Mouse (Mus musculus) telencephalon, adult 2 months (tissue): ENCODE data around the gene Itprip.

Experiments
- DNase-seq: peaks from one replicate; pipeline ENCODE4 v3.0.0-alpha.2; 2011; ENCODE audit warnings: low read depth, low spot score

The Itprip gene

DNA sequence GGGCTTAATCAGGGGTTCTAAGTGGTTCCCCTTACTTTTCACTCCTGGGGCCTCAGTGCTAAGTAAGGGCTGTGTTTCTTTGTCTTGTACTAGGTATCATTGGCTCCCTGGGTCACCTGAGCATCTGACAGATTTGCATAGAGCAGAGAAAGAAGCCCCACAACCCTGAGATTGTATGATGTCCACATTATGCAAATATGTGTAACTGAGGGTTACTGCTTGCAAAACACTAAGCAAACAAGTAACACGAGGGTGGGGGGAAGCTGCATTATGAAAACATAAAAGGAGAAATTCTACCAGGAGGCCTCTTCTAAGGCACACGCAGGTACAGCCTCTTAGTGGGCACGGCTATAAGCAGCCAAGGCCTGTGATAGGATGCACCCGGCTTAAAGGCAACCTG is 3.8 kb downstream of the Itprip start:
- no peak for DNase-seq

DNA sequence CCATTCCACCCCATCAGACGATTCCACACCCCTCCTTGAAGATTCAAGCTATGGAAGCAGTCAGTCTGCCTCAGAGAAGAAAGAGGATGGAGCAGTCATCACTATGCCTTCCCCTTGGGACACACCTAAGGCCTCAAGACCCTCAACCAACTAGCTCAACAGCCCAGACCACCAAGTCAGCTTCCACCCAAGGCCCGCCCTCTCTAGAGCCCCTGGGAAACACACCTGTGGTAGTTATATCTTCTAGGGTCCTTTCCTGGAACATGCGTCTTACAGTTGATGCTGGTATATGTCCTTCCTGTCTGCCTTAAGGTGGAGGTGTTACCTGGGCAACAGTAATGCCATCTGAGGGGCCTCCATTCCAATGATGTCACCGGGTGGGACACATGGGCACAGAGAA is 4.9 kb downstream of the Itprip start:
- no peak for DNase-seq

DNA sequence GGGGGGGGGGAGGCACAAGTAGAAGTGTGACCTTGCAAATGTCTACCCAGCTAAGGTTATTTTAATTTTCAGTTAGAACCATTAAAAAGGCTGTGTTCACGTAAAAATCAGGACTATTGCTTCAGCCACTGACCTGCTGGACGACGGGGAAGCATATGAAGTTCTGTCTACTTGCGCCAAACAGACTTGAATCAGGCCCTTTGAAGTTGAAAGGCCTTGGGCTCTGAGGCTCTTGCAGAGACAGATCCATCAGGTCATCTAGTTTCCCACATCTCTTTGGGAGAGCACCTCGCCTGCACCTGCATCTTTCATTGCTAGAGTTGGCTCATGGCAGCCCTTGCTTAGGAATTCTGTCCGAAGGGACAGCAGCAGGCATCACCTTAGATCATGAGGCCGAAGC is 5.8 kb downstream of the Itprip start:
- DNase-seq = no peak

DNA sequence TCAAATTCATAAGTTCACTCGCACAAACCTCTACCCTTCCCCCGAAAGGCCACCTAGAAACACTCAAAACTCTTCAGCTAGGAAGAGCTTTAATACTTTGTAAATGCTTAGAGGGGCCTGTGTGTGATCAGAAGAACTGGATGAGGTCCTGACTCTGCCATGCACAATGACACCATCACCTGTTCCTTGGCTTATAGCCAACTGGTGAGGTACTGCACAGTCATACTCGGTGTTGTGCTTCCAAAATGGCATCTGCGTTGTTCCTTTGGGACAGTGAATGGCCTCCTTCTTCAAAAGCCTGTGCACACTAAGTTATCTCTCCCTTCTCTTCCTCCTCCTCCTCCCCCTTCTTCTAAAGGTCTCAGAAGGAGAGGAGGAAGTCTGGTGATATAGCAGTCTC is 8.3 kb downstream of the Itprip start:
- no peak for DNase-seq

DNA sequence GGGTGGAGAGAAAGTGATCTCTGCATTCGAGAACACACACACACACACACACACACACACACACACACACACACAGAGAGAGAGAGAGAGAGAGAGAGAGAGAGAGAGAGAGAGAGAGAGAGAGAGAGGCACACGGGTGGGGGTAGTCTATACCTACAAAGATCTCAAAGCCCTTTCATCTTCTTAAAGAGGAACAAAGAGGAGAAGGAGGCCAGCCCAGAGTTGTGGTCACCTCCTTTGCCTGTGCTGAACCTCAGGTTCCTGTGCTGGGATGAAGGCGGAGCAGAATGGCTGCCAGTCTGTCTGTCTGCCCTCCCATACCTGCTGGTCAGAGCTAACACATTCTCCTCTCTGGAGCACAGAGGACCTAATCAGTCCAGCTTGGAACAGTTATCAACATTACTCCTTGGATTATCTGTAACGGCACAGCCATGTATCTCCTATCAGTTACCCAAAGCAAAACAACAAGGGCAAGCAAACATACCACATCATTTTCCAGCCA is 8.9 kb downstream of the Itprip start:
- no peak for DNase-seq

DNA sequence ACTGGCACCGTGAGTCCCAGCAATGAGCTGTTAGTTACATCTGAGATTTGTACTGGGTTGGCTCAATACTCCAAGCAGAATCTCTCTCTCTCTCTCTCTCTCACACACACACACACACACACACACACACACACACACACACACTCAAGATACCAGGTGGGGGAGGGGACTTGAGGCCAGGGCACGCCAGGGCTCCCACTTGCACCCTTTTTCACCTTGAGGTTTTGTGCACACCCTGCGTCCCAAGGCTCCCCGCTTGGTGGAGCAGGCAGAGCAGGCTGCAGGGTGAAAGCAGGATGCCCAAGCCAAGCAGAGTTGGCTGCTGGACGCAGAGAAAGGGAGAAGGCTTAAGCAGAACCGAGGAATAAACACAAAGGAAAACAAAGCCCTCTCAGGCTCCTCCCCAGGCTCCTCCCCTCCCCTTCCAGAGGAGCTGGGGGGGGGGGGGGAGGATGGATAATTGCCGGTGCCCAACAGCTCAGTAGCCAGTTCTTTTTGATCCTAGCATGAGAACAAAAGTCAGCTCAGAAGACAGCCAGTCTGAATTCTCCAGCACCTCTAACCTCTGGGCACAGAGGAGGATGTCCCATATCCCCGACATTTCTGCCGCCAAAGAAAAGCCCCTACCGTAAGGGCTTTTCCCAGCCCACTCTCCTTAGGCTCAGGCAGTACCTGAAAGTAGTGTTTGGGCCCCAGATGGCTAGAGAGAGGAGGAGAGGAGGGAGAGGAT is 9.5 kb downstream of the Itprip start:
- DNase-seq = no peak

DNA sequence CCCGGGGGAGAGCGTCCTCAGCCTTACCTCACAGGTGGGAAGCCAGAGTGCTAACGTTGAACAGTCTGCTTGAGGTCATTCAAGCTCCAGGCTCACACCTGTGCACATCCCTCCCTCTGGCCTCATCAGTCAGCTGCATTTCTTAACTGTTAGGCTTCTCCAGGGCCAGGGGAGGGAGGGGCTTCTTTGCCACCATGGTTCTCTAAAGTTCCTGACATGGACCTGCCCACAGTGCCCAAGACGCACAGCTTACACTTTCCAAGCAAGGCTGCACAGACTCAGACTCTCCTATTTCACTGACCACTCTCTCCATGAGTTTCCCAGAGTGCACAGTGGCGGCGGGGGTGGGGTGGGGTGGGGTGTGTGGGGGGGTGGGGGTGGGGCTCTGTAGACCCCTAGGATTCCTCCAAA is 10.1 kb downstream of the Itprip start:
- no peak for DNase-seq

DNA sequence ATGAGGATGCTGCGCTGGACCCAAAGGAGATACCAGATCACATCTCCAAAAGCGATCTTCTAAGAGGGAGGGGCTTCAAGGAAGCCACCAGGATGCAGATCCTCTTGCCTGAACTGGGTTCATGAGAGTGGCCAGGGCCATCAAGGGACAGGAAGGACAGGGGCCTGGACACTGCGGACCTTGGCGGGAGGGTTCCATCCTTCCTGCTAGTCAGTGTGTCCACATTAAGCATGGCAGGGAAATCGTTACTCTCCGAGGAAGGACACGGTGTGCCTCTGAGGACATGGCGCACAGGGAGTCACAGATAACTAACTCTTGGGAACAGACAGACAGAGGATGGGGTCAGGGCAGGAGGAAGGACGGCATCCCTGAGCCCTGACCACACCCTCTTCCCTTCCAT is 11.5 kb downstream of the Itprip start:
- DNase-seq = no peak

DNA sequence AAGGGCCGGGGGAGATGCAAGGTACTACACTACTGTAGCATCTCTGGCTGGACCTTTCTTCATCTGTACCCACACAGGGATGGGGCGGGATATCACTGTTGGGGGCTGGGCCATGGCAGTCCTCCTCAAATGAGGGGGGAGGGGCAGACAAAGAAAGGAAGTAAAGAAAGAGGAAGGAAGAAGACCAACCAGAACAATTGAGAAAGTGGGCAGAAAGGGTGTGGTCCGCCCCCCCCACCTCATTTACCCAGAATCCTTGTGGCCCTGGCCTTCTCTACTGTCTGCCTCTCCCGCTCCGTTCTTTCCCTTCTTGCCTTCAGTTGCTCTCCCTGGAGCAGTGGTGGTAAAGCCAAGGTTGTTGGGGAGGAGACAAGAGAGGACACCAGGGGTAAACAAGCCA is 13.5 kb downstream of the Itprip start:
- DNase-seq = no peak

DNA sequence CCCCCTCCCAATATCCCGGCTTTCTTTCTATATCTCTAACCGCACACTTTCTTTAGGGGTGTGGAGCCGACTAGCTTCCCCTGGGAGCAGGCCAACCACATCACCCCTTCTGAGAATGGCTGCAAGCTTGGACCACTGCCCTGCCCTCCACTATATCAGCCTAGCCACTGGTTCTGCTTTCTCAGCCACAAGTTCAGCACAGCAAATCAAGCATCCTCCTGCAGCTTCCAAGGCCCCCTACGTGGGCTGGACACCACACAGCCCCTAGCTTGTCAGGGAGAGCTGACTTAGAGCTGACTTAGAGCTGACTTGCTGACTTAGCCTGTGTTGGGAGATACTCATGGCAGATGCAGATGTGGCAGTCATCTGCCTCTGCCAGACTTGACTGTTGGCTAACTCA is 14.0 kb downstream of the Itprip start:
- DNase-seq = no peak

DNA sequence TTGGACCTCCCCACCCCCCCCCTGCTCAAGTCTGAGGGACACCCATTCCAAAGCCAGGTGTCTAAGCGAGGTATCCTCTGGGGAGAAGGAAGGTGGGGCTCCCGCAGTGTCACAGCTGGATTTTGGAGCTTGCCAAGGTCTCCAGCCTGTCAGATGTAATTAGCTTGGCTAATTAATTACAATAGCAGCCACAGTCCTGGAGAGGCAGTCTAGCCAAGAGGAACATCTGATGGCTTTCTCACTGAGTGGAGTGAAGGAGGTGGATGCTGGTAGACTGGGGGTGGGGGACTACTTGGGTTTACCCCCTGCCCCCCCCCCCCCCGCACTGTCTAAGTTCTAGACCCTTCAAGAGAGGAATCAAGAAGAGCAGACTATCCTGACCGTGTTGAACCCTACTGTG is 15.4 kb downstream of the Itprip start:
- no peak for DNase-seq

DNA sequence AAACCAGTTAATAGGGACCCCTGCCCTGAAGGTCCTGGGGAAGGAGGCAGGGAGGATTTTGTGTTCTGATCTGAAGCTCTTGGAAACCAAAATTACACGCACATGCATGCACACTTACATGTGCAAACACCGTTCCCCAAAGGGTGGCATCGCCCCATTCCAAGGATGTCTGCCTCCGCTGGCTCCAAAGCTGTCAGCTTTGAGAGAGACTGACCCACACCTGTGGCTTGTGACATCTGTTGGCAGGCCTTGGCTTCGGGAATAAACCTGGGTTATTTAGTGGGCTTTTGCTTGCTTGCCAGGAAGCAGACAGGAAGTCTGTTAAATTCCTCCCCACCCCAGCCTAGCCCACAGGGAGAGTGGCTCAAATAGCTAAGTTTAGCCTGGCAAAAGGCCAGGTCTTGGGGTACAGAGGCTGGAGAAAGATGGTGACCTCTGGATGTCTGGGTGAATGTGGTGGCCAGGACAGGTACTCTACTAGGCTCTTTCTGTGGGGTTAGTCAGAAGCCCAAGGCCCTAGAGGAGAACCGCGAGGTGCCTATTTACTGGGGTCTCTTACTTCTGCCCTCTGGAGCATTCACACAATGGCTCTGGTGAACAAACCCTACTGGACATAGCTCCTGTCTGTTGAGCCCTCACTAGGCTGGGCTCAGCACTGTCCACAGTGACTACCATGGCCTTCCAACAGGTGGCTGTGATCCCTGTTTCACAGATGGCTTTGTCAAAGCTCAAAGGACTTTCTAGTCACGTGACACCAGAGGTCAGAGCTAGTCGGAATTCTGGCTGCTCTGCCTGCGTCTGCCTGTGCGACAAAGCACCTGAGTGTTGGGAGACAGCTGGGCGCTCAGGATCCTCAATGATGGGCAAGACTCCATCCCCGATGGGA is 16.5 kb downstream of the Itprip start:
- DNase-seq = no peak

DNA sequence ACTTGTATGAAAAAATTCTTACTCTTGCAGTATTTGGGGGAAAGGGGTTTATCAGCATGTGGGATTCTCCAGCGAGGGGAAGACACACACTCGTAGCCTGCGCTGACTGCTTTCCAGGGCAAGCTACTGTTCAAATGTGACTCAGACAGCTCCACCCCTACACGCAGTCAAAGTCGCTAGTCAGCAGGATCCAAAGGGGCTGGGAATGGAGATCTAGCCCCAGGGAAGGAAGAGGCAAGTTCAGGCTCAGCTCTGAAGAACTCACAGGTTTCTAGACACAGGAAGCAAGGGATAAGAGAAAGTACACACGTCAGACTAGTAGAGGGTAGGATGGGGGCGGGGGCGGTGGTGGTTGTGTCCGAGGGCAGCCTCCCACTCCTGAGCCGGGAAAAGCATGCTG is 18.5 kb downstream of the Itprip start:
- DNase-seq = no peak

DNA sequence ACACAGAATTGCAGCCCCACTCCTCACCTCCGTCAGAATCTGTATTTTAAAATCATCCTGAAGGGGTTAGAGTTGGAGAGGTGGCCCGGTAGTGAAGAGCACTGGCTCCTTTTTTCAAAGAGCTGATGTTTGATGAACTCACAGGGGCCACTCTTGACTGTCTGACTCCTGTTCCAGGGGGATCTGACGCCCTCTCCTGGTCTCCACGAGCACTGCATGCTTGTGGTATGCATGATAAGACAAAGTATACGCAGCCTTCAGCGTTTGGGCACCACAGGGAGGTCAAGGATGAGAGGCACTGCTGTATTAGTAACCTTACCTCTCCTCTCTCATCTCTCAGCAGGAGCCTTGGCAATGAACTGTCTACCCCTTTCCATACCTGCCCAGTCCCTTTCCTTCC is 19.1 kb downstream of the Itprip start:
- DNase-seq = no peak

DNA sequence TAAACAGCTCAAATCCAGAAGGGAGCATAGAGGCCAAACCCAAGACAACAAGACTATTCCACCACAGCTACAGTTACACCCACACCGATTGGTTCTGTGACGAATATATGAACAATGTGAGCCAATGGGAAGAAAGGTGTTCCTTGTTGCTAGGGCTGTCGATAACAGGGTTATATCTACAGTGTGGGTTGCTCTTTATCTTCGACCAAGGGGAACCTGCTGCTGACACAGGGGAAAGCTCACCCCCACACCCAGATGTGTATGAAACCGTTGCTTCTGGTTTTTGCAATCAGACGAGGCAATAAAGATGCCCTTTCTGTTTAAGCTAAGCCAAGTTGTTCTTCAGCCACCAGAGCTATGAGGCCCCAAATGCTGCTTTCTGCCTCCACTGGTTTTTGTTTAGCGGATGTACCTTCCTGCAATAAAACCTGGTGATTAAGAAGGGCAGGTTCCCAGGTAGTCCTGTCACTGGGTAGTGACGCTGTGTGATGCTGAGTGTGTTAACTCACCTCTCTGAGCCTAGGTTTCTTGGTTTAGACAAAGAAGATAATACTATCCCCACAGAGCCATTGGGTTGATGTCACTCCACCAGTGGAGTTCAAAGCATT is 20.5 kb downstream of the Itprip start:
- DNase-seq = no peak

DNA sequence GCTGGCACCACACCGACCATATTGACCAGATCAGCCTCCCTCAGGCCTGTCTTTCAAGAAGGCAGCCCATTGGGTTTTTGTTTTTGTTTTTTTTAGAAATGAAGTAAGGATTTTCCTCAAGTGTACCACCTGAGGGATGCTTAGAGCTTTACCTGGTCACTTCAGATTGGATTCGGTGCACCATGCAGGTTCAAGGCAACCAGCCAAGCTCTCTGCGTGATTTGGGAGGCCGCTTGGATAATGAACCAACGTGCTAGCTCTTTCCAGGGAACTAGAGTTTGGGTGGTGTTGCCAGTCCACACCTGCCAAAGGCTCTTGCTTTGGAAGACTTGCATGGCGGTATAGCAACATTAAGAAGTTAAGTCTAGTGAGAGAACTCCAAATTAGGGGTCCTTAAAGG is 26.0 kb downstream of the Itprip start:
- no peak for DNase-seq

DNA sequence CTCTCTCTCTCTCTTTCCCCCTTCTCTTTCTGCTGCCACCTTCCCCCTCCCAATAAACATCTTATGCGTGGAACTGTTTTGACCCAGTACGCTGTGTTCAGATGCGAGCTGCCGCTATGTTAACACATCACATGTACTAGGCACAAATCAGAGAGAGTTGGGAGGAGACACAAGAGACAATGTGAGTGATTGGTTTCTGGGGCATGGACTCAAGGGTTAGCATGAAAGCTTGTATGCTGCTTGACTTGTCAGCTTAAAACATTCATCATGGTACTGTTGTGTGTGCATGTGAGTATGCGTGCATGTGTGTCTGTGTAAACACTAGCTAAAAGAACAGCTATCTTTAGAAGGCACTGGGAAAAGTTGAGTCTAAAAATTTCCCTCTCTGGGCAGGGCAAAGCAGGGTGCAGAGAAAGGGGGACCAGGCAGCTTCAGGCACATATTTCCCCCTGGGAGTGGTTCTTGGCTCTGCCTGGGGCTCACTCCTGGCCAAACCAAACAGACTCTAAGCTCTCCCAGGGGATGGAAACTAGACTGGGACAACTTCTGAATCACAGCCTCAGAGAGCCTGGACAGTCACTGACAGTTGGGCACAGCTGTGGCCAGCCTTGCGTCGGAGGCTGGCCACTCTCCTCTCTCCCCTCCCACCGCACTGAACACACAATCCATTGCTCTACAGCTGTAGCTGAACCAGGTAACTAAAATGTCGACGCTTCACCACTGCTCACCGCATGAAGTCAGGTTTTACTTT is 27.4 kb downstream of the Itprip start:
- DNase-seq = no peak

DNA sequence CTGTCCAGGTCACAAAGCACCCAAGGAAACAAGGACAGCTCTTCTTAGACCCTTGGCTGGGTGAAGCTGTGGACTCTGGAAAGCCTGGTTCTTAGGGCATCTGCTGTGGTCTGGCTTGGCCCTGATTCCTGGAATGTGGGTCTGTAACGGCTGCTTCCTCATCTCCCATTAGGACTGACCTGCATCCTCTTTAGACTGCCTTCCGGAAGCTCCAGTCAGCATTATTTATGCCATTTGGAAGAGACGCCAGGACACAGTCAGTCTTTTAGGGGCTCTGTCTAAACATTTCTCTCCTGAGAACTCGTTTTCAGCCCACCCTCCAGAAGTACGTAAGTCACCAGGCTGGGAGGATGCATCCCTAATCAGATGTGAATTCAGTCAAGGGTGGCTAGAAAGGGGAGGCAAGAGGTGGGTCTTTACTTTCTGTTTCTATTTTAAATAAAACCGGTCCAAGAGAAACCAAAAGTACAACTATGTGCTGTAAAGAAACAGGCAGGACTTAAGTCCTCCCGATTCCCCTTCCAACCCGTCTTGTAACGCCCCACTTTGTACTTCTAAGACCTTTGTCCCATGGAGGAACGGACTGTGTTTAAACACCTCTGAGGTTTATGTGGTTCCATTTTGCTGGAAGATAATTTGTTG is 28.5 kb downstream of the Itprip start:
- no peak for DNase-seq

DNA sequence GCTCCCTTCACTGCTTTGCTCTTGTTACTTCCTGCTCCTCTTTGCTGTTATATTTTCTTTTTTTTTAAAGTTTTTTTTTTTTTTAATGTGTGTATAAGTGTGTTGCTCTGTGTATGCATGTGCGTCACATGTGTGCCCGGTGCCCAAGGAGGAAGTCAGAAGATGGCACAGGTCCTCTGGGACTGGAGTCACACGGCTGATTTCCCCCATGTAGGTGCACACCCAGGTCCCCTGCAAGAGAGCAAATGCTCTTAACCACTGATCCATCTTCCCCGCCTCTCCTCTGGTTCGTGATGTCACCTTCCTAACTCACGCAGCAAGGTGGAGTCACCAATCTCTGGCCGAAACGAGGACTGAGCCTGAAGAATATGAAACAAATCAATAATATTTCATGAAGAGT is 31.1 kb downstream of the Itprip start:
- no peak for DNase-seq

DNA sequence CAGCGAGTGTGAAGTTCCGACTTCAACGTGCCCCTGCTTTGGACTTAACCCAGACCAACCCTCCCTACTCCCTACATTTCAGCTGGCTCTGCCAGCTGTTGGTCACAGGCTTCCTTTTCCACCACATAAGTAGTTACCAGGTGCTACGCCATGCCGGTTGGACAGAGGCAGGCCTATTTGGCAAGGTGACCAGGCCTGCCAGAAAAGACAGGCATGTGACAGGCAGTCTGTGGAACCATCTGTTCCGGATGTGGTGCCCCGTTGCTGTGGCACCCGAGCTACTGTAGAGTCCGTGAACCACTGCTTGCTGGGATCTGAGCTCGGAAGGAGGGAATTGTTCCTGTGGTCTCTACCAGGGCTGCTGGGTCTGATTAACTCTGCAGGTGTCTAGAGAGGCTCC is 31.7 kb downstream of the Itprip start:
- no peak for DNase-seq

DNA sequence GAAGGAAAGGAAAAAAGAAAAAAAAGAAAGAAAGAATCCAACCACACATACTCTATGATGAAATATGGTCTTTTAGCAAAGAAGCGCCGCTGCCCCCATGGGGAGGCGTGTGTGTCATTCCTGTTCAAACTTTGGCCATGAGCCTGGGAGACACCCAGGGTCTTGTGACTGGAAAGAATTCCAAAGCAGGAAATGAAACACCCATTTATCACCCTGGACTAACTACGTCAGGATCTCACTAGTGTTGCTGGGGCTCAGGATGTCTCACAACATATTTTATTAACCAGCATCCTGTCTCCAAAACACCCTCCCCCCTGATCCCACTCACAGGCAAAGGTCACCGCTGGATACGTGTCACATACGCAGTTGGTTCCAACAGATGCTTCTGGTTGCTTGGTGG is 32.5 kb downstream of the Itprip start:
- no peak for DNase-seq
